Mouse (Mus musculus): ENCODE measurements around the gene Fbl.

GRCm38 (mm10) chr7:28159893-28160292 is 9.6 kb upstream of the Fbl start:
- no peak for TF ChIP-seq USF1 (IDR thresholded peaks at IDR 0.05; ENCODE audit: low read depth)
- TF ChIP-seq E2F4 (IDR thresholded peaks at IDR 0.05; ENCODE audit: insufficient read depth) = no peak
- TF ChIP-seq TCF12 (IDR thresholded peaks at IDR 0.05; ENCODE audit: insufficient read depth, poor library complexity, severe bottlenecking) = no peak
- no peak for TF ChIP-seq REST (IDR thresholded peaks at IDR 0.05; ENCODE audit: insufficient read depth, insufficient read length)
- no peak for TF ChIP-seq MYOG (IDR thresholded peaks at IDR 0.05; ENCODE audit: control insufficient read depth in 1 of 3, insufficient read depth in 1 of 3, insufficient read length in 2 of 3, low read depth in 2 of 3)
- no peak for TF ChIP-seq POLR2A (IDR thresholded peaks at IDR 0.05; ENCODE audit: insufficient read length, low read depth)
- TF ChIP-seq POLR2AphosphoS2 (IDR thresholded peaks at IDR 0.05; ENCODE audit: insufficient read length, low read depth) = no peak
- TF ChIP-seq MAX (IDR thresholded peaks at IDR 0.05; ENCODE audit: low read depth) = no peak
- TF ChIP-seq CEBPB (IDR thresholded peaks at IDR 0.05; ENCODE audit: insufficient read depth, poor library complexity, severe bottlenecking) = no peak
- no peak for TF ChIP-seq MYOD1 (IDR thresholded peaks at IDR 0.05; ENCODE audit: control insufficient read depth in 1 of 3, insufficient read length in 2 of 3, low read depth in 2 of 3)

Measured in myocyte (in vitro differentiated cells).